7 mouse cellular contexts compared by ENCODE assay signal in the genomic region with DNA sequence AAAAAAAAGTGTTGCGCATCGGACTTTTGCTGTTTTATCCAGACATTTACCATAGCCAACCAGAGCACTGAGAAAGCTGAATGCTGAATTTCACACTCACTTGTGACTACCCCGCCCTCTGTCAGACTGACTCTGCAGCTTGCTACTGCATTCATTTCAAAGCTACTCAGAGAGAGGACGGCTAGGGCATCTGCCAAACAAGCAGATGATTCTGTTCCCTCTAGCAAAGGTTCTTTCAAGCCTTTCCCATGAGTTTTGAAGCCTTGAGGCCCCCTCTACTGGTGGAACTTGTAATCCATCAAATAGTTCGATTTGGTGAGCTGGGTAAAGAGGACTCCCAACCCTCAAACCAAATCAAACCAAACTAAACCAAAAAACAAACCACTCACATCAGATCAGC. TPM values are rescaled to one million over a fixed set of nuclear protein-coding genes. Genes with fewer than 3 reads are reported as not detected.
DNase-seq lines count a peak whose midpoint lies in the region; TF ChIP-seq lines count a peak whose summit lies in the region.

No protein-coding gene starts in this region.

- H3K27ac ChIP-seq in left cerebral cortex, adult 2 months: no peak overlapping the region

- intact Hi-C loops in left cerebral cortex, adult 2 months (cut with DNase I): loop anchor here (1.0 to 5.0 kb wide), 3 partner anchors 82 to 358 kb away; no protein-coding TSS in a partner anchor

- H3K4me3 ChIP-seq in left cerebral cortex, adult 2 months: peak overlapping the region; percentile 31

- peak; percentile 85 for DNase-seq in adipocyte (ENCODE audit: low spot score)
- DNase-seq in cerebellum, postnatal 25 days: peak; percentile 55 to 74
- DNase-seq in gastrocnemius, postnatal 10 days: peak; percentile 33
- DNase-seq in induced T-regulatory cell, adult 2 months (ENCODE audit: low read depth): peak; percentile 84
- peak; percentile 47 to 53 for DNase-seq in left cerebral cortex, adult 2 months (ENCODE audit: extremely low spot score in 1 of 2, low spot score in 2 of 2)
- peak; percentile 54 to 77 for DNase-seq in lung, postnatal 4 days
- peak; percentile 72 to 83 for DNase-seq in right cerebral cortex, adult 2 months (ENCODE audit: low spot score in 2 of 2)

- TF ChIP-seq CTCF in left cerebral cortex, adult 2 months (IDR thresholded peaks at IDR 0.05): peak; percentile 74

RNA-seq across cellular contexts. Expression of gene Ttc30a2, which starts 13.0 kb away (rescaled TPM):
- under 1 TPM in 1 of 2 experiments, not detected in 1; 0.45 TPM for total RNA-seq in gastrocnemius, postnatal 10 days (2021)
- under 1 TPM; 0.28 to 0.50 TPM for total RNA-seq in left cerebral cortex, adult 2 months (2021)

RNA-seq across cellular contexts. Expression of gene Ttc30a1, which starts 16.8 kb away (rescaled TPM):
- total RNA-seq in gastrocnemius, postnatal 10 days (2021): 1 to 10 TPM; 1.4 to 1.5 TPM
- total RNA-seq in left cerebral cortex, adult 2 months (2021): 1 to 10 TPM; 2.9 to 3.4 TPM

RNA-seq across cellular contexts. Expression of gene Ttc30b, which starts 26.6 kb away (rescaled TPM):
- total RNA-seq in gastrocnemius, postnatal 10 days (2021): 1 to 10 TPM; 5.0 TPM
- 10 to 100 TPM; 10.3 to 13.1 TPM for total RNA-seq in left cerebral cortex, adult 2 months (2021)

Comparison
In these comparisons a context has a peak if more than half of its experiments do, and no peak if none do; other contexts are left out.
1. DNase-seq: peak in every context shown above with its lines; median percentile 85 in adipocyte; 84 in induced T-regulatory cell, adult 2 months; 78 in right cerebral cortex, adult 2 months; 66 in lung, postnatal 4 days; 64 in cerebellum, postnatal 25 days; 50 in left cerebral cortex, adult 2 months; 33 in gastrocnemius, postnatal 10 days.